Mouse (Mus musculus): ENCODE measurements around the gene Mpg. TPM values are rescaled to one million over a fixed set of nuclear protein-coding genes. Genes with fewer than 3 reads are reported as not detected.
A peak's percentile ranks its signal among the peaks of the same experiment; 100 is the strongest.

Mpg gene
- total and polyA plus RNA-seq, 2 experiments from 2014 or later: 15.0 to 22.8 TPM

DNA sequence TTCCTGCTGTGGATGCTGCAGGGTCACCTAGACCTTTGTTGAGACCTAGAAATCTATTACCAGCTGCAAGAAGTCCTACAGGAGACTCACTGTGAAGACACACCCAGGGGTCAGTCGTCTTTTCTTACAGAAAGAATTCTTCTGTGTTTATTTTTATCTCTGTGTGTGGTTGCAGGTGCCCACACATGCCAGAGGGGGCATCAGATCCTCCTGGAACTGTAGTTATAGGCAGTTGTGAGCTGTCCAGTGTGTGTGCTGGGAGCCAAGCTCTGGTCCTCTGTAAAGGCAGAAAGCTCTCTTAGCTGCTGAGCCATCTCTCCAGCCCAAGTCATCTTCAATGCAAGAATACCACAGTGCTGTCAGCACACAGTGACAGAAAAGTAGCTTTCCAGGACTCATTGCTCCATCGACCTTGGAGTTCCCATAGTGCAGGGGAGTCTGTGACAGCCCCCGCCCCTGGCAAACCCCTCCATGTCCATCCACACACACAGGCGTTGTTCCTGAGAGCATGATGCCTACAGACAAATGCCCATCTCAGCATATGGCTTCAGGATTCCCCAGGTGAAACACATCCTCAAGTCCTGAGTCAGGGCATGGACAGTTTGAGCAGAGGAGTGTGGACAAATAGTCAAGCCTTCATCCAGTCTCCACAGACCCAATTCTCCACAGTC lies 2.9 kb upstream of the Mpg start:
- H3K9ac ChIP-seq (replicated peaks; ENCODE audit: low read depth, low read length): no peak overlapping the region
- H3K4me3 ChIP-seq (ENCODE audit: low read depth, low read length): no peak overlapping the region
- no peaks in the 10 kb centered on the region for H3K27me3 ChIP-seq (ENCODE audit: control insufficient read depth, insufficient read depth, low read length)
- H3K9me3 ChIP-seq (replicated peaks; ENCODE audit: control insufficient read depth, low read length): no peaks in the 10 kb centered on the region
- DNase-seq (ENCODE audit: low spot score) (no peak), ATAC-seq (ENCODE audit: insufficient read depth, low read depth) (no peak)
- no peak overlapping the region for H3K4me2 ChIP-seq (ENCODE audit: low read depth, low read length)
- H3K4me1 ChIP-seq (ENCODE audit: control insufficient read depth, insufficient read depth): peaks cover 47% of the 10 kb centered on the region
- no peaks in the 10 kb centered on the region for H3K36me3 ChIP-seq (replicated peaks; ENCODE audit: control insufficient read depth, insufficient read depth, low read length)
- H3K27ac ChIP-seq (ENCODE audit: low read depth): peak overlapping the region; percentile 65
- 61% methylated on average over 4 of the region's 4 CpGs for WGBS
- no peak for TF ChIP-seq CTCF (IDR thresholded peaks at IDR 0.05; ENCODE audit: low read depth)

DNA sequence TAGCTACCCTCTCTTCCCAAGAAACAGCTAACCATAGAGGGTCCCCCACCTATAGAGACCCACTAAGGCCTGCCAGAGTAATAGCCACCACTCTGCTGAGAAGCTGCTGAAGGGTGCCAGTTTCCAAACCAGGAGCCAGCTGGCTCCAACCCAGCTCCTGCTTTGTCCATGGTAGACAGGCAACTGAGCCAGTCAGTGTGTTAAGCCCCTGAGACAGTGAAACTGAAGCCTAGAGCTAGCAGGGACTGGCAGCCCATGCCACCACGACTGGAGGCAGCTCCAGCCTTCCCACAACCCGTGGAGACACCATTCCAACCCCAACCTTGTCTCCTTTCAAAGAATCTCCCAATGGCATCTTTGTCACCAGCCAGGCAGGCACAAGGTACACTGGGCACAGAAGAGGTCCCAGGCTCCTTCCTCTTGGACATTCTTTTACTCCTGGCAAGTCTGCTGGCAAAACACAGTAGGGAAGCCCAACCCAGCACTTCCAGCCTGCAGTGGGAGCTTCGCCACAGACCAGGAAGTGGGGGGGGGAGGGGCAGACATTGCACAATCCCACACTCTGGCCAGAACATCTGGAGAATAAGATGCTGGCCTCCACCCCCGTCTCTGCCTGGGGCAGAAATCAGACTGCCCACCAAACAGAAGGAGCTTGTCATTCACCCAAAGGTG lies 1.7 kb upstream of the Mpg start:
- DNase-seq (ENCODE audit: low spot score) (peak; percentile 80), ATAC-seq (ENCODE audit: insufficient read depth, low read depth) (peak; percentile 33)
- 17% methylated on average over 4 of the region's 4 CpGs for WGBS
- Histone ChIP-seq H3K36me3 (replicated peaks; ENCODE audit: control insufficient read depth, insufficient read depth, low read length) (0 out of 2 replicates have a peak, but pooled peaks cover 7% of the 10 kb centered on the region), H3K4me1 (ENCODE audit: control insufficient read depth, insufficient read depth) (peaks cover 47% of the 10 kb centered on the region), H3K27me3 (ENCODE audit: control insufficient read depth, insufficient read depth, low read length) (no peaks in the 10 kb centered on the region), H3K4me3 (ENCODE audit: low read depth, low read length) (no peak overlapping the region), H3K4me2 (ENCODE audit: low read depth, low read length) (no peak overlapping the region), H3K9me3 (replicated peaks; ENCODE audit: control insufficient read depth, low read length) (no peaks in the 10 kb centered on the region), H3K27ac (ENCODE audit: low read depth) (peak overlapping the region; percentile 89), H3K9ac (replicated peaks; ENCODE audit: low read depth, low read length) (no peak overlapping the region)
- TF ChIP-seq EP300 (IDR thresholded peaks at IDR 0.05; ENCODE audit: low read depth) (peak; percentile 70; the same call in 1 of the 2 replicates), CTCF (IDR thresholded peaks at IDR 0.05; ENCODE audit: low read depth) (no peak)

DNA sequence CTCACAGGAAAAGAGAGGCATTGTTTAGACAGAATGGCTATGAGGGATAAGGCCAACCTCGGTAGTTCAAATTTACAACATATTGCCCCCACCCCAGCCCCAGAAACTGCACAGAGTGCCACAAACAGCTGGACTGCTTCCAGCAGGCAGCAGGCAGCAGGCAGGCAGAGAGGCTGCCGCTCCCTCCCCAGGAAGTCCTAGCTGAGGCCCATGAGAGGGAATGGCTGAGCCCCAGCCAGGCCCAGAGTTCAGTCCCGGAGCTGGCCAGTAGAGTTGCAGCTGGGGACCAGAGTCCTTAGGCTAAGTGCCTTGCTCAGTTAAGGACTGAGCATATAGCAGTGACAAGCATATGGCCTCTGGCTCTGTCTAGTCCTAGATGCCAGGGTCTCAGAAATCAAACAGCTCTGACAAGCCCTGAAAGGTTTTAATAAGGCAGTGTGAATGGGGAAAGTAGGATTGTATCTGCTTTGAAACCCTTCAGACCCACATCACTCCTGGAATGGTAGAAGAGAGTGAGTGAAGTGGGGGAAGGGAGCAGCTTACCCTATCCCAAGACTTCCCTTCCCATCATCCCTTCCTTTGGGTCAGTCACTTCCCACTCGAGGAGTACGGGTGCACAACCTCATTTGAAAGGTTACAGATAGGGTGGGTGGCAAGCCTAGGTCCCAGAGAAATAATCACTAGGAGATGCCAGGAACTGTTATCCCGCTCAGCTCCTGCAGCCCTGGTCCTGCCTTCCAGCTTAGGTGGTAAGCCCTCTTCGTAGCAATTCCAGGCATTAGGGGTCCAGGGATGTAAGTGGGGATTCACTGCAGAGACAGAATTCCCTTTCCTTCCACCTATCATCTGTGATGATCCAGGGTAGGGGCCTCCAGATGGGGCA lies 842 bp upstream of the Mpg start:
- Histone ChIP-seq H3K4me1 (ENCODE audit: control insufficient read depth, insufficient read depth) (peaks cover 47% of the 10 kb centered on the region), H3K36me3 (replicated peaks; ENCODE audit: control insufficient read depth, insufficient read depth, low read length) (peaks cover 9% of the 10 kb centered on the region), H3K9me3 (replicated peaks; ENCODE audit: control insufficient read depth, low read length) (no peaks in the 10 kb centered on the region), H3K9ac (replicated peaks; ENCODE audit: low read depth, low read length) (0 out of 2 replicates have a peak overlapping the region, but pooled peaks have one; percentile 5), H3K27ac (ENCODE audit: low read depth) (peak overlapping the region; percentile 89), H3K27me3 (ENCODE audit: control insufficient read depth, insufficient read depth, low read length) (no peaks in the 10 kb centered on the region), H3K4me2 (ENCODE audit: low read depth, low read length) (peak overlapping the region; percentile 7; the same call in 1 of the 2 replicates), H3K4me3 (ENCODE audit: low read depth, low read length) (no peak overlapping the region)
- DNase-seq (ENCODE audit: low spot score) (peak; percentile 43), ATAC-seq (ENCODE audit: insufficient read depth, low read depth) (0 out of 2 replicates have a peak, but pooled peaks have one; percentile 4)
- TF ChIP-seq EP300 (IDR thresholded peaks at IDR 0.05; ENCODE audit: low read depth) (no peak), CTCF (IDR thresholded peaks at IDR 0.05; ENCODE audit: low read depth) (no peak)
- 43% methylated on average over 7 of the region's 7 CpGs for WGBS

DNA sequence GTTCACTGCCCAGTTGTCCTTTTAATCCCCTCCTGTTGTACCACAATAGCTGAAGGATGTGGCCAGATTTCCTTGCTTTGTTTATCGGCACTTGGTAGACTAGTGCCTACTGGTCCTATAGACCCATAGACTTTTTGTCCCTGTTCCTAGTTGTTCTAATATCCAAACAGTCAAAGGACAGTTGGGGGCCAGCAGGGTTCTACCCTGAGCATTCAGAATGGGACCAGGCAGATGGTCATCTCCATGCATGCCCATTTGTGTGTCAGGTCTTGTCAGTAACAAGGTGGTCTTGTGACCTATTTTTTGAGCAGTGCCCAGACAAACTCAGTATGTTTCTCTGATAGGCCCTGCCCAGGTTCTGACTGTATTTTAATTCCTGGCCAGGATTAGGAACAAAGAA lies 736 bp downstream of the Mpg start:
- 38% methylated on average over 1 of the region's 1 CpGs for WGBS
- Histone ChIP-seq H3K27me3 (ENCODE audit: control insufficient read depth, insufficient read depth, low read length) (no peaks in the 10 kb centered on the region), H3K9ac (replicated peaks; ENCODE audit: low read depth, low read length) (peak overlapping the region; percentile 70; the same call in 1 of the 2 replicates), H3K36me3 (replicated peaks; ENCODE audit: control insufficient read depth, insufficient read depth, low read length) (peaks cover 25% of the 10 kb centered on the region), H3K27ac (ENCODE audit: low read depth) (peak overlapping the region; percentile 89; the same call in 1 of the 2 replicates), H3K4me3 (ENCODE audit: low read depth, low read length) (peak overlapping the region; percentile 75), H3K9me3 (replicated peaks; ENCODE audit: control insufficient read depth, low read length) (no peaks in the 10 kb centered on the region), H3K4me2 (ENCODE audit: low read depth, low read length) (peak overlapping the region; percentile 80), H3K4me1 (ENCODE audit: control insufficient read depth, insufficient read depth) (peaks cover 42% of the 10 kb centered on the region)
- DNase-seq (ENCODE audit: low spot score): no peak
- TF ChIP-seq CTCF (IDR thresholded peaks at IDR 0.05; ENCODE audit: low read depth) (no peak), EP300 (IDR thresholded peaks at IDR 0.05; ENCODE audit: low read depth) (no peak)
- ATAC-seq (ENCODE audit: insufficient read depth, low read depth): no peak

DNA sequence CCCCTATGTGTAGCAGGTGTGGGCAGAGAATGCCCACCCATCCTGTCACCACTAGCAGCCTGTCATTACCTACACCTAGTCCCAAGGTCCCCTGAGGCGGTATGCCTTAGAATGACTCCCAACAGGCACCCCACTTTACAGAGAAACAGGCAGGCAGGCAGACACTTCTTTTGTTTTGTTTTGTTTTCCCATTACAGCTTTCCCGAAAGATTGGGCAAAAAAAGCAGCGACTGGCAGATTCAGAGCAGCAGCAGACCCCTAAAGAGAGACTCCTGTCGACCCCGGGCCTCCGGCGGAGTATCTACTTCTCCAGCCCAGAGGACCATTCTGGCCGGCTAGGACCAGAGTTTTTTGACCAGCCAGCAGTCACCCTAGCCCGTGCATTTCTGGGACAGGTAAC lies 1.2 kb downstream of the Mpg start:
- ATAC-seq (ENCODE audit: insufficient read depth, low read depth) (no peak), DNase-seq (ENCODE audit: low spot score) (no peak)
- Histone ChIP-seq H3K9me3 (replicated peaks; ENCODE audit: control insufficient read depth, low read length) (no peaks in the 10 kb centered on the region), H3K36me3 (replicated peaks; ENCODE audit: control insufficient read depth, insufficient read depth, low read length) (peaks cover 30% of the 10 kb centered on the region), H3K4me1 (ENCODE audit: control insufficient read depth, insufficient read depth) (peaks cover 38% of the 10 kb centered on the region), H3K4me3 (ENCODE audit: low read depth, low read length) (no peak overlapping the region), H3K4me2 (ENCODE audit: low read depth, low read length) (no peak overlapping the region), H3K27ac (ENCODE audit: low read depth) (no peak overlapping the region), H3K27me3 (ENCODE audit: control insufficient read depth, insufficient read depth, low read length) (no peaks in the 10 kb centered on the region), H3K9ac (replicated peaks; ENCODE audit: low read depth, low read length) (no peak overlapping the region)
- 82% methylated on average over 9 of the region's 9 CpGs for WGBS
- TF ChIP-seq CTCF (IDR thresholded peaks at IDR 0.05; ENCODE audit: low read depth) (no peak), EP300 (IDR thresholded peaks at IDR 0.05; ENCODE audit: low read depth) (no peak)
